Mouse (Mus musculus) heart, postnatal 10 days (tissue): ENCODE results near the gene Rpl7l1. TPM values are rescaled to one million over a fixed set of nuclear protein-coding genes. Genes with fewer than 3 reads are reported as not detected.

Experiments
- DNase-seq, 2 experiments: peaks; one replicate each; pipeline ENCODE4 v3.0.0; 2021
- intact Hi-C: fragments of 180-260 bp; cut with DNase I; formaldehyde crosslinking; loops from one replicate; pipeline ENCODE4 v1.15.1; 2025
- total RNA-seq, 2 experiments: library from RNA; stranded (reverse); gene quantifications; 2 replicates each; pipeline ENCODE4 v1.2.3; 2021

Gene Rpl7l1
- total RNA-seq, 2 experiments from 2014 or later: 58.6 to 69.7 TPM

DNA sequence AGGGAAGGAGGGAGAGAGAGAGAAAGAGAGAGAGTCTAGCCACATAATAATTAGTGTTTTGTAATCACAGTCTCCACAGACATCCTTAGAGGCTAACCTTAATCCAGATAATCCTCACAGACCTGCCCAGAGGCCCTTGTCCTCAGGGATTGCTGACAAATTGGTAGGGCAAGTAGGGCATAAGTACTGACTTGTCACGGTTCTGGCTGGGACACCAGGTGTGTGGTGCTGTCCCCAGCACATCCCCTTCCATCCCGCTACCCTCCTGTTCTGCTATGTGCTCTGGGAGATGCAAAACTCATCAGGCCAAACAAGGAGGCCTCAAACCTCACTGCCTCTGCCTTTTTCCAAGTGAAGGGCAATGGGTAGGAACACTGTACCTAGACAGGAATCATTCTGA lies 37.0 kb downstream of the Rpl7l1 start:
- intact Hi-C loops: no loop called here
- no peak for DNase-seq

DNA sequence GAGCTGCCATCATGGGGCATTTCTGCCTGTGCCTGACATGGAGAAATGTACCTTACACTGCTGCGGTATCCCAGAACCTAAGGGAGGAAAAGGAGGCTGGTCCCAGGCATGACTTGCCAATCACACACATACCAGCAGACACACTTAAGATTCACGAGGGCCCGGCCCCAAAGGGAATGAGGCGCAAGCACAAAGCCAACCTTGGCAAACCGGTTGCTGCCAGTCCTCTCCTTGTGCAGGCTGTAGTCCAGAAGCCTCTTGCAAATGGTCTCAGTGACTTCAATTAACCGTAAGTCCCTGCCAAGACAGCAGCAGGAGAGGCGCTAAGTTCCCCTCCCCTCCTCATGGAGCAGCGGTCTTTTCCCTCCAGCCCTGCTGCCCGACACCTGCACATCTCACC lies 39.5 kb downstream of the Rpl7l1 start:
- DNase-seq: no peak
- intact Hi-C loops: no loop called here

DNA sequence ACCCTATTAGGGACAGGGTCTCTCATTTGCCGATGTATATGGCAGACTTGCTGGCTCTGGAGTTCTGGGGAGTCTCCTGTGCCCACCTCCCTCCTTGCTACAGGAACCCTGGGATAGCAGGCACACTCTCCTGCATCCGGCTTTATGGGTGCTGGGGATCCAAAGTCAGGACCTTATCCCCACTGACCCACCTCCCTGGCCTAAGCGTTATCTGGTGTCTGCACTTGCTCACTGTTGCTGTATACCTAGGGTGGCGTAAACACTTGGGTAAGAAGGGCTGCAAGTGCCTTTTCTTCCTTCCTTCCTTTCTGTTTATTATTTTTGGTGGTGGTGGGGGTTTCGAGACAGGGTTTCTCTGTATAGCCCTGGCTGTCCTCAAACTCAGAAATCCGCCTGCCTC lies 41.2 kb downstream of the Rpl7l1 start:
- no peak for DNase-seq
- intact Hi-C loops: no loop called here

DNA sequence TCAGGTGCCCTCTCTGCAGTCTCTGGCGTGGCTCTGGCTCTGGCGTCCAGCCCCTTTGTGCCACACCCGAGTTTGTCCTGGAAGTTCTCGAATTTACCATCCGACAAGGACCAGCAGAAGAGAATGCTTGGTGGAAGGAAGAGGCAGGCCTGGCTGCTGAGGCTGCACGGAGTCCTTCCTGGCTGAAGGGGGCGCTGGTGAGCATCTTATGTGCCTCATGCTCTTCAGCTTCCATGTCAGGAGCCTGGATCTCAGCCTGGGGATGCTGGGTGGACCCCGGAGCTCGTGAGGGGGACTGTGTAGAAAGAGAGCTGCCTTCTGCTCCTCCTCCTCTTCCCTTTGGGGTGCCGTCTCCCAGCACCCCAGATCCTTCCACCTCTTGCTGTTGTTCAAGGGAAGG lies 46.3 kb downstream of the Rpl7l1 start:
- peak; percentile 15 to 35 for DNase-seq
- intact Hi-C loops: no loop called here

DNA sequence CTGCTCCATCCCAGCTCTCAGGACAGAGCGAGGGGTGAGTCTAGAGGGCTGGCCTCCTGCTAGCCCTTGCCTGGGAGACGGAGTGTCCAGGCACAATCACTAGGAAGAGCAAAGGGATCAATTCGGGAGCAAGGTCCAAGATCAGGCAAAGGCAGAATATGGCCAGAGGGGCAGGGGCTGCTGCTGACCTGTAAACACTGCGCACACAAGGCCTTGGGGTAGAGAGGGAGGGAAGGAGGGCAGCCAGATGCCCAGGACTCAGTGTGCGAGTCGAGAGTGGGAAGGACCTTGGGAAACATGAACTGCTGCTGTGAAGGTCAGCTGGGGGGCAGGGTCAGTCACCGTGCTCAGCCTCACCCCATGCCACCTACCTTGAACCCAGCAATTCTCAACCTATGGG lies 47.2 kb downstream of the Rpl7l1 start:
- intact Hi-C loops: no loop called here
- DNase-seq: no peak

DNA sequence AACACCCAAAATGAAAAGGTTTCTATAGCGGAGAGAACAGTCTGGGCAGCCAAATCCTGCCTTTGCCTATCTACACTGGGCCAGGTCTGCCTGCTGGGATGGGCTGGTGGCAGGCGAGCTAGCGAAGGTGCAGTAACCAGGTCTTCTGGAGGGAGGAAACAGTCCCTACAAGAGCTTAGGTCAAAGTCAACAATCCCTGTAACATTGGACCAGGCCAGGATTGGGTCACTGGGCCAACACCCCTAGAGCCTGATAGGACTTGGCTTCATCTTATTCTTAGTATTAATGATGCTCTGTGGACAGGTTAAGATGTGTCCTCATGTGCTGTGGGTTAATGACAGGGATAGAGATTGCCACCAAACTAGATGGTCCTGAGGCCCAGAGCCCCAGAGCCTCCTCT lies 48.4 kb downstream of the Rpl7l1 start:
- intact Hi-C loops: no loop called here
- no peak for DNase-seq

DNA sequence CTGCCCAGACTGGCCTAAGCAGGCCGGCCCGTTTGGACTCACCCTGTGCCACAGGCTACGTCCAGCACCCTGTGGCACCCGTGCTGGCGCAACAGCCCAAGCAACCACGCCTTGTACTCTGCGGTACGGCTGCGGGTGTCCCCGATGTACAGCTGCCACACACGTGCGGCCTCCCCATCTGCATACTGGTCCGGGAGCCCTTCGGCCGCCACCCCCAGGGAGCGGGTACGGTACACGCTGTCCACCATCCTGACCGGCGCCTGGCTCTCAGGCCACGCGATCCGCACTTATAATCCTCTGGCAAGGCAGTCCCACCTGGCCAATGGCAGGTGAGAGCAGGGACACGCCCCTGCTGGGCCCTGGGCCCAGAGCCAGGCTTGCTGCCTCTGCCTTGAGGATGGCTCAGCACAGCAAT lies 53.6 kb downstream of the Rpl7l1 start, which contains the start of gene Gnmt:
Gene Gnmt, minus strand, starts transcription at position 265 of the 415 bp plus-strand sequence.
- DNase-seq: peak in 1 of 2 experiments; percentile 30
- intact Hi-C loops: loop anchor here (5.0 kb wide), 1 partner anchor 207 kb away; no protein-coding TSS in a partner anchor

DNA sequence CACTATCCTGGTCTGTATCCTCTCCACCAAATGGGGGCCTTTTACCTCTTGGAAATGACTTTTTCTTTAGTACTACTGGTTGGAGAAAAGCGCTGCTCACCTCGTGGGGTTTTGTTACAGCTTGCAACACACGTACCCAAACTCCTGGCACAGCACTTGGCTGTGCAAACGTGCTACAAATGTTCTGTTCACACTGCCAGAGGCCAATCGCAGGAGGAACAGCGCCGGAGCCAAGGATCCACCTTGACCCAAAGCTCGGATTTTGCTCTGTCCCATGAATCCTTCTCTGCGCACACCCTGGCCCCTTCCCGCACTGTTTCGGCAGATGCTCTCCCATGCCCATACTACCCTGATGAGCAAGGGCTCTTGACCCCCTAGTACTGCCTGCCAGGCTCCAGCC lies 54.0 kb downstream of the Rpl7l1 start:
- no peak for DNase-seq
- intact Hi-C loops: loop anchor here (5.0 kb wide), 1 partner anchor 206 kb away; no protein-coding TSS in a partner anchor

DNA sequence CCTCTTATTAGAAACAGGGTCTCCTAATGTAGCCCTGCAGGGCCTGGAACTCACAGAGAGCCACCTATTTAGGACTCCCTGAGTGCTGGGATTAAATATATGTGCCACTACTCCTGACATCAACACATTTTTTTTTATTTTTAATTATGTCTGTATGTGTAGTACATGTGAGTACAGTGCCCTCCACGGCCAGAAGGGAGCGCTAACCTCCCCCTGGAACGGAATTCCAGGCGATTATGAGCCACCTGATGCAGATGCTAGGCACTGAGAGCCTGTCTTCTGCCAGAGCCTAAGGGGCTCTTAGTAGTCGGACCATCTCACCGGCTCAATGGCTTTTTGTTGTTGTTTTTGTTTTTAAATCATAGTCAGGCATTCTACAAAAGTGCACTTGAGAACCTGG lies 54.5 kb downstream of the Rpl7l1 start:
- intact Hi-C loops: loop anchor here (5.0 kb wide), 1 partner anchor 206 kb away; no protein-coding TSS in a partner anchor
- no peak for DNase-seq

DNA sequence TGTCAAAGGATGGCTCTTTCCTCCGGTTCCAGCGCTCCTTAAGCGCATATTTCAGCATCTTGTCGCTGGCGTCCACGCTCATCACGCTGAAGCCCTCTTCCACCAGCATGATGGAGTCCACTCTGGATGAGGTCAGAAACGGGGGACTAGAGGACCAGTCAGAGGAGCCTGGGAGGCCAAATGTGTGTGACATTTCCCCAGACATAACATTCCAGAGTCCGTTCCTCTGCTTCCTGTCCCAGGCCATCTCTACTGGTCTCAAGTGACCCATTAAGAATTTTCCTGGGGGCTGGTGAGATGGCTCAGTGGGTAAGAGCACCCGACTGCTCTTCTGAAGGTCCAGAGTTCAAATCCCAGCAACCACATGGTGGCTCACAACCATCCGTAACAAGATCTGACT lies 55.2 kb downstream of the Rpl7l1 start:
- intact Hi-C loops: loop anchor here (5.0 kb wide), 1 partner anchor 205 kb away; no protein-coding TSS in a partner anchor
- no peak for DNase-seq

DNA sequence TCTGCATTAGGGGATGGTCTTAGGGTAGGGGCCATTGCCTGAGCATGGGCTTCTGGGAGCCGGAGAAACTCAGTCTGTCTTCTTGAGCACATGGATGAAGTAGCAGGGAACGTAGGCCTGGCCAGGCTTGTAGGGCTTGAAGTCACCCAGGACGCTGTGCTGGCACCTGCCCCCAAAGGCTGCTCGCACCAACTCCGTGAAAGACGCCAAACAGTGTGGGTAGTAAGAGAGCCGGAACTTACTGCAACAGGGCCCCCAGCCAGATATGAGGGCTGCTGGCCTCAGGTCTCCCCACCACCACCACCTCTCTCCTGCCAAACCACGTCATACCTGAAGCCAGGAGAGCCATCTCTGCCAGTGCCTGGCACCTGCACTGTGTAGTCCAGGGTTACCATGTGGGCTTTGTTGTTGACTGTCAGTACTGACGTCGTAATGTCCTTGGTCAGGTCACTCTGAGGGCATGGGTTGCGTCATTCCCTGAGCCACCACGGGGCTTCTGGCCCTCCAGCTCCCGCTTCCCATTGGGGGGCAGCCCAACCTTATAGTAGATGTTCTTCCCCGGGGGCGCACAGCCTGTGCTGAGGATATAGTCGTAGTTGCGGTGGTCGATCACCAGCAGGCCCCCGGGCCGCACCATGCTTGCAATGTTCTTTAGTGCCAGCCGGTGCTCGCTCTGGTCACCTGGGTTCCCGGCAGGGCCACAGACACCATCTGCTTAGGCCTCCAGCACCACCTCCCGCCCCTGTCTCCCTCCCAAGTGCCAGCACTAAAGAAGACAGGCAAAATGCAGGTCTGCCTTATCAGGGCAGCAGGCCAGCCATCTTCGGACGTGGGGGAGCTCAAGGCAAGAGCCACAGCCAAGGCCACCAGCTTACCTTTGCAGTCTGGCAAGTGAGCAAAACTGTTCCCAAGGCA lies 56.5 kb downstream of the Rpl7l1 start:
- intact Hi-C loops: loop anchor here (5.0 kb wide), 1 partner anchor 204 kb away; no protein-coding TSS in a partner anchor
- DNase-seq: no peak

DNA sequence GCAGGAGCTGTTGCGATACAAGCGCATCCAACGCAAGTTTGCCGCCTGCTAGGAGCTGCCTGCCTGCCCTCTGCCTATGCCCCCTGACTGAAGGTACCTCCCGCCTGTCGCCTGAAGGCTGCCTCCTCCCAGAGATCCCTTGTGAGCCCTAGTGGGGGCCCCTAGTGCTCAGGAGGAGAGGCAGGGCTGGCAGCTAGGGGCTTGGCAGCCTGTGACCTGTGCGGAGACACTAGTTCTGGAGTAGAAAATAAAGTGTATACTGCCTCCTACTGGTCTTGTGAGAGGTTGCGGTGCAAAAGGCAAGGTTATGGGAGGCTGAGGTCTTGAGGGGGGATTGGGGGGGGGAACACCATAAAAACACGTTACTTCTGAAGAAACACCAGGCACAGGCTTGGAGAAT lies 57.2 kb downstream of the Rpl7l1 start:
- DNase-seq: peak; percentile 46 to 58
- intact Hi-C loops: loop anchor here (5.0 kb wide), 1 partner anchor 203 kb away; no protein-coding TSS in a partner anchor

DNA sequence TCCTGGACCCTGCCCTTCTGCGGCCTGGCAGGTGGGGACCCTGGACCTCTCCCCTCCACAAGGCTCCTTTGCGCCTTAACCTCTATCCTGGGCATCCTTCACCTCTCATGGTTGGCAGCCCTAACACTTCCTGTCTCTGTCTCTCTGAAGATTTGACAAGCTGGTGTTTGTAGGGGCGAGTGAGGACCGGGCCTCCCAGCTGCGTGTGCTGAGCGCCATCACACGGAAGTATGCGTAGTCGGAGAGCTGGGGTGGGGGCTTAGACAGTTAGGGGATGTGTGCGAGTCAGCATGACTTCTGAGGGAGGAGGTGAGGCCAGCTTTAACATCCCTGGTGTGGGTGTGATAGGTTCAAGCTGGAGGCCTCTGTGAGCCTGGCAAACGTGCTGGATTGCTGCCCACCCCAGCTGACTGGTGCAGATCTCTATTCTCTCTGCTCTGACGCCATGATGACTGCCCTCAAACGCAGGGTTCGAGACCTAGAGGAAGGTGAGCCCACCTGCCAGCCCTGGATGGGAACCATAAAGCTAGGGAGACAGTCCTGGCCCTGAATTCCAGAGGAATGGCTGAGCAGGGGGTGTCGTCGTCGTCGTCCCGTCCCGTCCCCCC lies 57.9 kb downstream of the Rpl7l1 start:
- intact Hi-C loops: loop anchor here (5.0 kb wide), 1 partner anchor 202 kb away; no protein-coding TSS in a partner anchor
- DNase-seq: no peak

Other genes with a start within 250 kb of the Rpl7l1 start
- 10 to 100 TPM; 13.8 to 18.8 TPM for gene Cul9, start 236.3 kb downstream of the Rpl7l1 start, total RNA-seq
- gene Srf, start 226.5 kb downstream of the Rpl7l1 start, total RNA-seq: 100 to 1,000 TPM; 129 to 134 TPM
- gene Ptk7, start 153.2 kb downstream of the Rpl7l1 start, total RNA-seq: 10 to 100 TPM; 19.5 to 22.3 TPM
- 10 to 100 TPM; 23.8 to 28.2 TPM for gene Klc4, start 136.7 kb downstream of the Rpl7l1 start, total RNA-seq
- 100 to 1,000 TPM; 117 to 122 TPM for gene Mrpl2, start 136.4 kb downstream of the Rpl7l1 start, total RNA-seq
- gene Cul7, start 132.3 kb downstream of the Rpl7l1 start, total RNA-seq: 10 to 100 TPM; 56.1 to 62.2 TPM
- 10 to 100 TPM; 12.9 to 19.0 TPM for gene Rrp36, start 108.3 kb downstream of the Rpl7l1 start, total RNA-seq
- gene Mea1, start 103.9 kb downstream of the Rpl7l1 start, total RNA-seq: 10 to 100 TPM; 62.3 to 67.2 TPM
- 100 to 1,000 TPM; 152 to 160 TPM for gene Klhdc3, start 101.8 kb downstream of the Rpl7l1 start, total RNA-seq
- gene Ppp2r5d, start 77.6 kb downstream of the Rpl7l1 start, total RNA-seq: 10 to 100 TPM; 36.5 to 38.5 TPM
- gene Pex6, start 71.2 kb downstream of the Rpl7l1 start, total RNA-seq: 10 to 100 TPM; 18.9 to 19.9 TPM
- gene Gnmt, start 53.5 kb downstream of the Rpl7l1 start, total RNA-seq: under 1 TPM; 0.32 to 0.93 TPM
- gene Cnpy3, start 30.5 kb downstream of the Rpl7l1 start, total RNA-seq: 10 to 100 TPM; 23.9 to 25.8 TPM
- gene Ptcra, start 19.0 kb downstream of the Rpl7l1 start, total RNA-seq: not detected
- 10 to 100 TPM; 26.8 to 28.2 TPM for gene 2310039H08Rik, start 10.0 kb downstream of the Rpl7l1 start, total RNA-seq
- 10 to 100 TPM; 12.7 to 15.4 TPM for gene Bicral, start 75.8 kb upstream of the Rpl7l1 start, total RNA-seq
- gene Tbcc, start 108.0 kb upstream of the Rpl7l1 start, total RNA-seq: 10 to 100 TPM; 21.1 to 24.0 TPM
- gene Prph2, start 127.8 kb upstream of the Rpl7l1 start, total RNA-seq: not detected
- gene Ubr2, start 227.9 kb upstream of the Rpl7l1 start, total RNA-seq: 10 to 100 TPM; 55.6 to 64.8 TPM